Mouse (Mus musculus) adrenal gland, adult 8-10 months (tissue): ENCODE results near the gene Cdc42se2. TPM values are rescaled to one million over a fixed set of nuclear protein-coding genes. Genes with fewer than 3 reads are reported as not detected.

Experiments
- DNase-seq: peaks from one replicate; pipeline ENCODE4 v3.0.0; 2022
- total RNA-seq, 4 experiments: library from RNA; stranded (reverse); gene quantifications; 2 replicates each; pipeline ENCODE4 v1.2.4; 2022

Gene Cdc42se2
- total RNA-seq, 4 experiments from 2014 or later: 23.7 to 33.0 (median 28.7) TPM

DNA sequence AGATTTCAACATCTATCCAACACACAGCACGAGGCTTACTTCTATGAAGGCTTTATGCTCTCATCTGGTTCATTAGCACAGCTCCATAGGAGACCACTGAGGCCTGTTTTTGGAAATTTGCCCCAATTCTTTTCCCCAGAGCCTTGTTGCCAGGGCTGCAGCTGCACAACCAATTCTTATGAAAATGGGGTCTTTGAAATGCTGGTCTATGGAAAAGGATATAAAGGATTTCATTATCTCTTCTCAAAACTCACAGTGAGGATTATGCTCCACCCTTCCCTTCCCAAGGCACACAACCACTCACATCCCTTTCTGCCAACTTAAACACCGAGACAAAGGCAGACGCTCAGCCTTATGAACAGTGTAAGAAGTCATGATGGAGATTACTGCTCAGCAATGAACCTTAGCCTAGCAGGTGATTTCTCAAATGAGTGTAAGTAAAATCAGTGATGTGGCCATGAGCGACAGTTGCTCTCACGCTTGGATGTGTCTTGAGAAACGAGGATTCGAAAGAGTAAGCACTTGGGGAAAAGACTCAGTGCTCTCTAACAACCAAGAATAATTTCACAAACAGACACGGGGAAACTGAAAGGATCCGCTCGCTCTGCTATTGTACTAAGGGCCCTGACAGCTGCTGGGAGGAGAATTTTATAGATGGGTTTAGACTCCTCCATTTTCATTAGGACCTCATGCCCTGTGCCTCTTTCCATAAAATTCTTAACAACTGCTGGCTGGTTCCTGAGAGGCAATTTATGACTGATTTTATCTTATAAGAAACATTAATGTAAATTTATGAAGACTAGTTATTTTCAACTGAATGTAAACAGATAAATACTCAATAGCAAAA lies 33.0 kb downstream of the Cdc42se2 start:
- no peak for DNase-seq

DNA sequence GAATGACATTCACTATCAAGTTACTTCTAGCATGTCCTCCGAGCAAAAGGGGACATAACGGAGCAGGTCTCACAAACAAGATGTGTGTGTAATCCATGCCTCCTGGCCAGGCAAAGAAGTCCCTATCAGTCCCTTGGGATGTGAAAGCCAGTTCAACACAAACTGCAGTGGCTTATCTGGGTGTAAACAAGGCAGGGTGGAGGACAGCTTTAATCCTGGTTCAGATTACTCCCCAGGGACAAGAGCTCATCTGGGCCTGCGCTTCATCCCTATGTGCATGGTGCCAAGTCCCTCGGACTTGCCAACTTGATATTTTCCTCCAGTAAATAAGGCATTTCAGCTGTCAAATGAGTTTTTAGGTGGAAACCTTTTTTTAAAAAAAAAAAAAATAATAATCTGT lies 36.0 kb downstream of the Cdc42se2 start:
- no peak for DNase-seq

DNA sequence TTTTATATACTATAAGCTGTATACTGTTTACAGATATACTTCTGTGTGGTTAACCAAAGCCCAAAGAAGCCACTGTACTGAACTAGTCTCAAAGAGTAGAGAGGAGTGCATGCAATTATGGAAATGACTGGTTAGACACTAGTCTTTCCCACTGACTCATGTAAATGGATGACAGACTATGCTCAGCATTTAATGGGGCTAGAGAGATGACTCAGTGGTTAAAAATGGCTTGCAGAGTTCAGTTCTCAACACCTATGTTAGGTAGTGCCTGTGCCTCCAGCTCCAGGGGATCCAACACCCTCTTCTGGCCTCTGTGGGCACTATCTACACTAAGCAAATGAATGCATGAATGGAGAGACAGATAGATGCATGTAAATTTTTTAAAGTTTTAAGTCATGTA lies 38.6 kb downstream of the Cdc42se2 start:
- no peak for DNase-seq

DNA sequence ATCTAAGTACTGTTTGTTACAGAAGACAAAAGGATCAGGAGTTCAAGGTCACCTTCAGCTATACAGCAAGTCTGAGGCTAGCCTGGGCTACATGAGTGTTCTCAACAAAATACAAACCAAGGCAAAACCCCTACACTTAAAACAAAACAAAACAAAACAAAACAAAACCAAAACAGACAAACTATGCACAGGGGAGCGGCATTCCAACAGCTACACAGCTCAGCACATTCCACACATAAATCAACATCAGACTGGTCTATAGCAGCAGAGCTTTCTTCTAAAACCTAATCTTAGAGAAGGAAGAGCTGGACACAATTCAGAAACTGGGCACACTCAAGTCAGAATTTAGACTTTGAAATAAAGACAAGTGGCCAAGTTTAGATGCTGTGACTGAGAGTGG lies 43.2 kb downstream of the Cdc42se2 start:
- no peak for DNase-seq

DNA sequence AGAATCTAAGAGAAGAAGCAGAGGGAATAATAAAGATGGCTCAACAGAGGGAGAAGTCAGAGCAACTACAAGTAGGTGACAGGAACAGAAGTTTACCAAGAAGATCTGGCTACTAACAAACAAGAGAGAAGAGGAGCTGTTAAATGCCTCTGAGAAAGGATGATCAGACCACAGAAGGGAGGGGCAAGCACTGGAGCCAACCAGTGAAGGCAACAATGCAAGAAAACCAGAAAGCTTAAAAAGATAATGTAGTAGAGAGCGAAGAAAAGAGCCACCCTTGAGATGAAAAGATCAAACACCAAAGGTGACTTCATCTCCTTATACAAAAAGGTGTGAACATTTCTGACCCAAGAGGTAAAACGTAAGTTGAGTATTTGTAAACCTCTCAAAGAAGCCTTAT lies 46.1 kb downstream of the Cdc42se2 start:
- DNase-seq: no peak

DNA sequence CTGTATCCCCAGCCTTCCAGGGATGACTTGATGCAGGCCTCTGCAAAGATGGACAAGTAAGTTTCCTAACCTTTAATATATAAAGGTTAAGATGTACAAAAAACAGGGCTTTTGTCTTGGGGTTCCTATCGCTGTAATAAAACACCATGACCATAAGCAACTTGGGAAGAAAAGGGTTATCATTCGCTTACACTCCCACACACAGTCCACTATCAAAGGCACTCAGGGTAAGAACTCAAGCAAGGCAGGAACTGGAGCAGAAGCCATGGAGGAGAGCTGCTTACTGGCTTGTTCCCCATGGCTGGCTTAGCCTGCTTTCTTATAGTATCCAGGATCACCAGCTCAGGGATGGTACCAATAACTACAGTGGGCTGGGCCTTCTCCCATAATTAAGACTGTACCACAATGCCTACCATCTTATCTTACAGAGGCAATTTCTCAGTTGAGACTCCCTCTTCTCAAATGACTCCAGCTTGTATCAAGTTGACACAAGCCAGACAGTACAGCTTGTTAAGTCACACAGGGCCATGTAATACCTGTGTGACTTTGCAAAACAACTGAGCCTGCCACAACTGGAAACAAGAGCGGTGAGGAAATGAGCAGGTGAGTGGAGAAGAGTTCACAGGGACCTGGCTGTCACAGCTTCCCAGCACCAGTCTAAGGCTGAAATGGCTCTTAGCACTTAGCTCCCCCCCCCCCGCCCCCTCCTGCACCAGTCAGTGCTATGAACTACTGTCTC lies 48.3 kb downstream of the Cdc42se2 start:
- no peak for DNase-seq

DNA sequence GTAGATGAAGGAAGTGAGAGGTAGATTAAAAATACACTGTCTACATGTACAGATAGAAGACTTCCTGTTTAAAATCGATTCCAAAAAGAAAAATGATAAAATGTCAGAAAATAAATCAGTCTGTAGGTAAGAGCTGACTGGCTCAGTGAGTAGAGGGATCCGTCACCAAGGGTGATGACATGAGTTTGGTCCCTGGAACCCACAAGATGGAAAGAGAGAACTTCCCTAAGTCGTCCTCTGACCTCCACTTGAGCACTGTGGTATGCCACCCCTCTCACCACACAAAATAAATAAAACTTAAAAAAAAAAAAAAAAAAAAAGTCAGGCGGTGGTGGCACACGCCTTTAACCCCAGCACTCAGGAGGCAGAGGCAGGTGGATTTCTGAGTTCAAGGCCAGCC lies 50.6 kb downstream of the Cdc42se2 start:
- no peak for DNase-seq

DNA sequence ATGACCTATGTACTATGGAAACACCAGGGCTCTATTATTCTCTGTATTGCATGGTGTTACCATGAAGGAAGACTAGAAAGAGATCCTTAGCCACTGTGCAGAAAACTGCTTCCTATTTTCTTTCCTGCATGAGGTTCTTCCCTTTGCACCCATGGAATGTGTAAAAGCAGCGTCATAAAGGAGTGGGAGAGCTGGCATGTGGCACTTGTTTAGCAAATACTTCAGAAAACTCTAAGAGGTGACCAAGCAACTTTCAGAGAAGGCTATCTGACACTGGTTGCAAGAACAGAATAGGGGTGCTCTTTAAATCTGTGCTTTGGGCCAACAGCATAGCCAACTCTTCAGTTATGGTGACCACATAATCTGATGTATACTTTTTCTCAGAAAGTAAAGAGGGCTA lies 52.4 kb downstream of the Cdc42se2 start:
- no peak for DNase-seq

DNA sequence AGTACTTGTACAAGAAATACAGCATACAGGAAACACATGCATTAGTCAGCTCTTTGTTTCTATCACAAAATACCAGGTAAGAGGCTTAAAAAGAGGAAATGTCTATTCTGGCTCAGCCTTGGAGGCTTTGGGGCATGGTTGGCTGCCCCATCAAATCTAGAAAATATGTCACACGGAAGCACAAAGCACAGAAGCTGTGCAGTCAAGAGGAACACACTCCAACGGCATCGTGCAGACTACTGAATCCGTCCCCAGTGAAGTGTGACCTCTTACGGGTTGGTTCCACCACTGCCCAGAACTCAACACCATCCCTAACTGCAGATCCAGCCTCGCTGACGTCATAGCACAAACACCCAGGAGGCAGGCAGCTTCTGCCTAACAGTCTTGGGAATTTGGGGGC lies 53.9 kb downstream of the Cdc42se2 start:
- DNase-seq: no peak

DNA sequence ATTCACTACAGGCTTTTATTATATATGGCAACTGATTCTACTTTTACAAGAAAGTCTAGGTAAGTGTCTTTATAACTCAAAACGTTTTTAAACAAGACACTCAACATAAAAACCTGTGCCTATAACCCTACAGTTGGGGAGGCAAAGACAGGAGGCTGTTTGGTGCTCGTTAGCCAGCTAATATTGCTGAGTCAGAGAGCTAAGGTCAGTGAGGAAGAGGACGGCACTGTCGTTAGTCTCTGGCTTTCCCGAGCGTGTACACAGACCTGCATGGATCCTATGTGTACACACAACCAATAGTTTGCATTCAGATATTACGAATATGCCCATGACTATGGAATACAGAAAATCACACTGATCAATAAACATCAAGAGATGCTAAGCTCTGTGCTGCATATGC lies 56.1 kb downstream of the Cdc42se2 start:
- DNase-seq: no peak

DNA sequence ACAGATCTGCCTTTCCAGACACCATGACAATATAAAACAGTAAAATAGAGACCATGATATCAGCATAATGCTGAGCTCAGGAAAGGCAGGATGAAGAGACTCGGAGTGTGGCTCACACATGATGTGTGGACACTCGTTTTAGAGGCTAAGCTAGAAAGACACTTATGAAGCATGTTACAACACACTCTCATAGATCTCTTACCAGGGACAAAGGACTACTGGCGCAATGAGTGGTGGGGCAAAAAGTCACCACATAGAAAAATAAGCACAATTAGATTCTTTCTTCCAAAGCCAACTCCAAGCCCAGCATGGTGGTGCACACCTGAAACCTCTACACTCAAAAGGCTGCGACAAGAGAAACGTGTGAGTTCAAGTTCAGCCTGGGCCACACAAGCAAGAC lies 56.5 kb downstream of the Cdc42se2 start:
- no peak for DNase-seq

DNA sequence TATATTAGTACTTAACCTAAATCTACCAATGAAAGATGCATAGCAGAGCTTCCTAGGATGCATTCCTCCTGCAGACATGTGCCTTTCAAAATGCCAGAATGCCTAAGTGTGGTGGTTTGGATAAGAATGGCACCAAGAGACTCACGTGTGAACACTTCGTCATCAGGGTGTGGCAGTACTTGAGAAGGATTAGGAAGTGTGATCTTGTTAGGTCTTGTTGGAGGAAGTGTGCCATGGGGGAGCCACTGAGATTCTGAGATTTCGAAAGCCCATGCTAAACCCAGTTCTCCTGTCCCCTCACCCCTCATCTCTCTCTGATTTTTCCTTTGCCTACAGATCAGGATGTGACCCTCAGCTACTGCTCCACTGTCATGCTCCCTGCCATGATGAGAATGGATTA lies 58.2 kb downstream of the Cdc42se2 start:
- DNase-seq: no peak

DNA sequence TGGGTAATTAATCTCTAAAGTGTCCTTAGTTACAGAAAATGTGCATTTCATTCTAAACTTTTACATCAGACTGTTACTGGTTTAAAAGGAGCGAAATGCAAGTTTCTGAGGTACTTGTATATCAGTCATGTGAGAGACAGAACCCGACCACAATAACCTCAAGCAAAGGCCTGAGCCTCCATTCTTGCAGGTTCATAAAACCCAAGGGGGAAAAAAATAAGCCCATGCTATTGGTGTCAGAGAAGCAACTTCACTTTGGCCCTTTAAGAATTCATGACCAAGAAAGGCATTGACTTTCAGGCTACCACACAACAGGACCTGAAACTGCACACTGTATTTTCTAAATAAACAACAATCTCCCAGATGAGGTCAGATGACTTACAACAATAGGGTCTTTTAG lies 59.1 kb downstream of the Cdc42se2 start:
- no peak for DNase-seq

DNA sequence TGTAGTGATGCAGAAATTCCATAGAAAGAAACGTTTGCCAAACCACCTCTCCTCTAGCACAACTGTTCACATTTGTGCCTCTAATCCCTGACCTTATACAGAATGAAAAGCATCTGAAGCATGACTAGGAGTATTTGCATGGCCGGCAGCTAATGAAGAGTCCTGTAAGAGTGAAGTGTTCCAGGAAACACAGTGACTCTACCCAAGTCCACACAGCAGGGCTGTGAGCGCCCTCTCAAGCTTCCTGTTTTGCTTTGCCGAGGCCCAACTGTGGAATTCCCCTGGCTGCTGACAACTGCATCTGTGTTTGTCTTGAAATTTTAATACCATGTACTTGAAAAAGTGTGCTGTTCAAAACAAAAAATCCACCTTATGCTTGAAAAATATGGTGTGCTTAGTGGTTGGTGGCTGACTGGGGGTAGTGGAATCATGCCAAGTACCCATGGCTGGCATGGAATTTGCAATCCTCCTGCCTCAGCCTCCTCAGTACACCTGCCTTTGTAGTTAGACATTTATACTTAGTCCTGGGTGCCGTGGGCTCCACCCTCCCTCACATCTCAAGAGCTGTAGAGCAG lies 60.1 kb downstream of the Cdc42se2 start:
- no peak for DNase-seq

DNA sequence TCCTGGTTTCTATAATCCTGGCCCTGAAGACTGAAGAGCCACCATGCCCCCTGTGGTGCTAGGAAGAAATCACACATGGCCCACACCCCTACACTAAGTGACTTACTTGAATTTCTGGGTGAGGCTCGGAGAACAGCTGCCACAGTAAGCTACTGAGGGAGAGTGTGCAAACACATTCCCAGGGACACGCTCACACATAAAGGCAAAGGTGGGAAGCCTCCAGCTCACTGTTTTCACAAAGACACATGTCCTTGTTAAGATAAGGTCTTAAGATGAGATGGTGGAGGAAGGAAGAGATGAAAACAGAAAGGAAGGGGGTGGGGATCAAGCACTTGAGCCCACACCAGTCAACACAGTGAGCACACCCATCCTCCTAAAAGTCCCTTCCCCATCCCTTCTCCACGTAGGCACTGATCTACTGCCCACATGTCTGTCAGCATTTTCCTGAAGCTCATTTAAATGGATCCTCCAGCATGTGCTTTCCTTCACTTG lies 60.9 kb downstream of the Cdc42se2 start:
- no peak for DNase-seq

DNA sequence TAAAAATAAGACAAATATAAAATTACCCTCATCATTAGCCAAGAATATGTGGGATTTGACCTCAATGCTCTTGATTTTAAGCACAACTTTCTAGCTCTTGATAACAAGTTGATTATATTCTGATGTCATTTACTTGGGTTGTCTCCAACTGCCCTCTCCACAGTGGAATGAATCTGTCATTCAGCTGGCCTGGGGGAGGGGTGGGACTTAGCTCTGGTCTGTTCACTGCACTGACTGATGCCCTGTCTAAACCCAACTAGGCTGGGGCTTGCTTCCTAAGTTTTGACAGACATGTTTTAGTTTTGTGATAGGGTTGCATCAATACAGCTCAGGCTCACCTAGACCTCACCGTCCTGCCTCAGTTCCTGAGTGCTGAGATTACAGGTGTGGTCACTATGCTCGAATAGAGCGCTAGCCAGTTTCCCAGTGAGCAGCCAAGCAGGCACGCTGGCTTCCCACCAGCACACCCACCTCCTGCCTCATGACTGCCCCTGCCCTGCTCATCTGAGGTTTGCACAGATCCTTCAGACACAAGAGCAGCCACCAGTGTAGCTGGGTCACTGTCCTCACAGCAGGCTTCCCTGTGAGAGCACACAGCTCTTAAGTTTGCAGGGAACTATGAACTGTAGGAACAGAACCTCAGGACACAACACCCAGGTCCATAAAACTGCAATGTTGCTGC lies 63.0 kb downstream of the Cdc42se2 start:
- DNase-seq: no peak

DNA sequence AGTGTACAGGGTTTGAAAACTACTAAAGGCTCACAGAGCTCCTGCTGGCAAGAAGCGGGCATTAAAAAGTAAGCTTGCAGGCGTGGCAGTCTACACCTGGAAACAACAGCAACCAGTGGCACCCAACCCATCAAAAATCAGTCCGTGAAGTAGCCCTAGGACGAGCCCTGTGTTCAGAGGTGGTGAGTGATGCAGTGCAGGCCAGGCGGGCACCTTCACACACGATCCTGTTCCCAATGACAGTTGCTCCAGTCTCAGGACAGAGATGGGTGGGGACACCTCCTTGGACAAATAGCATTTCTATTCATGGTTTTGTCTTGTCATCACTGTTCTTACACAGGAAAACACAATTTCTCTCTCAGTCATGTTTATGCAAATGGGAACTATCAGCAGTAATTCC lies 65.4 kb downstream of the Cdc42se2 start:
- DNase-seq: no peak

DNA sequence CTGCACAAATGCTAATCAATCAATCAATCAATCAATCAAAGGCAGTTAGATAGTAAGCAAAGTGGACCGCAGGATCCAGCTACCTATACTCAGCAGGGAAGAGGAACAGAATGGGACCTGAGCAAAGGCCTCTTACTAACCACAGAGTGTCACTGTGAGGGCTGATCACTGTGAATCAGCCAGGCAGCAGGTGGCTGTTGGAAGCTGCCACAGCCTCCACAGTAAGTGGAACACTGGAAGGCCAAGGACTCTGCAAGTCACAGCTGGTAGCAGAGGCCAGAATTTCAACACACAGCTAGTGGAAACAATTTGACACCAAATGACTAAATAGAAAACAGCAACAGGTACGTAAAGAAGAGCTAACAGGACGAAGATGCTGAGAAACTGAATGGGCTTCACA lies 68.9 kb downstream of the Cdc42se2 start:
- DNase-seq: peak; percentile 60

DNA sequence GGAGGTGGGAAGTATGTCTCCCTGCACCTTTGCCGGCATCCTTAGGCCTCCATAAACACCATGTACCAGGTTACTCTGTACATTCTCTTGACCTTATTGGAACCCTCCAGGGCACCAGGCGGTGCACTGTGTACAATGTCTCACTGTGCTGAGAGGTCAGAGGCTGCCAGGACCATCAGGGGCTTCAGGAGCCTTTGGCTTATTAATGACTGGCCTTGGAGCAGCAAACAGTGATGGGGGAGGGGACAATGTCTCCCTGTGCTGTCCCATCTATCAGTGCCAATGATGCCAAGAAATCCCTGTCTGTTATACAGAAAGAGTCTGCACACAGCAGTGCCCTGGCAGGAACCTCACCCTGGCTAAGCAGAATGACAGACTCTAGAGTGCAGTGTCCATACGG lies 69.6 kb downstream of the Cdc42se2 start:
- DNase-seq: no peak

DNA sequence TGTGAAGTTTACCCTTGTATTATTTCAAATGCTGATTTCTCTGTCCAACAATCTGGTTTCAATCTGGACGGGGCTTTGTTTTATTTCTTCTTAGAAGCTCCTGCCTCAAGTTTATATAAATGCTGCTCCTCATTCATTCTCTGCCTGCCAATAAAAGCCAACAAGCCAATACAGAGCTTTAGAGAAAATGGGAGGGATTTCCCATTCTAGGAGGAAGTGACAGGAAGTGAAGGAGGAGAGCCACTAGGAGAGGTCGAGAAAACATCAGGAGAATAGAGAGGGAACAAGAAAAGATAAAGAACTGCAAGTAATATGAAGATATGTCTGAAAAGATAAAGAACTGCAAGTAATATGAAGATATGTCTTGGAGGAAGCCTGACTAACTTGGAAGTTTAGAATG lies 74.6 kb downstream of the Cdc42se2 start:
- no peak for DNase-seq

DNA sequence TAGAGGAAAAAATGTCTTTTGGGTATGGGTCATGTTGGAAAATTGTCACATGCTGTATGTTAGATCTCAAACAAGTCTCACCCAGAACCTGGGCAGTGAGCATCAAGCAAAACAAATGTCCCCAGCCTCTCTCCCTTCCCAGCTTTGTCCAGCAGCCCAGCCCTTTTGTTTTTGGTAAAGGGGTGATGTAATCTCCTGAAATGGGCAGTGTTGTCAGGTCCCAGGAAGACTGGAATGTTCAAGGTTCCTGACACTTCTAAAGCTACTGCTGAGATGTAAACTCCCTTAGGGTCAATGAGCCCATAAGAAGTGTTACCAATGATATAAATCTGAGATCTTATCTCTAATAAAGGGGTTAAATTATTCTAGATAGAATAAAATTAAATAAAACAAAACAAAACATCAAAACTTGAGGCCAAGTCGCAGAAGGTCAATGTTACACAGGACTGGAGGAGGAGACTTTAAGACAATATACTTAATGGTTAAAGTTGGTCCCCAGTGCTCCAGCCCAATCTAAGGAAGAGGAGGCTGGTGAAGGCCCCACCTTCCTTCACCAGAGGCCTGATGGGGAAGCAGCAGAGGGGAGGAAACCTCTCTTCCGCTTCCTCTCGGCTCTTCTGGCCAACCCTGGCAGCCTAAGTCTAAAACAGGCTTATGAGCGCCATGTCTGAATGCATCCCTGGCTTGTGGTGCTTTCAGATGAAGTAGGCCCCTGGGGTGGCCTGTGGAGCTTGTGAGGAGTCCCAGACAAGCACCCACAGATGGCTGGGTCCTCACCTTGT lies 76.8 kb downstream of the Cdc42se2 start:
- DNase-seq: no peak

DNA sequence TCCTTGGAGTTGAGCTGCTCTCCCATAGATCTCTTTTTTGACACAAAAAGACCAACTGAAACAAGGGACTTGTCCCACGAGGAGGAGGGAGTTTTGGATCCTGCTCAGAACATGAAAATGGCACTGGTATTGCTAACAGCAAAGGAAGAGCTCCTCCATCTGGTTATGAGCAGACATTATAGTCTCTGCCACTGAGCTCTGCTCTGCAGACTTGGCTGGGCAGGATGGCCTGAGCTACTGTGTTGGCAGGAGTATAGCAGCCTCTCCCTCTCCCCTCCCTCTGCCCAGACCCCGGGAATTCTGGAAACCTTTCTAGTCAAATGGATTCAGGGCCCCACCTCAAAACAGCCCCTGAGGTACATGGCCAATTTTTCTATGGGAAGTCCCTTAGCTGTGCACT lies 77.8 kb downstream of the Cdc42se2 start:
- DNase-seq: no peak
